Mouse (Mus musculus) hindbrain, embryonic 12.5 days (tissue): ENCODE data around the gene Zfp853. TPM values are rescaled to one million over a fixed set of nuclear protein-coding genes. Genes with fewer than 3 reads are reported as not detected.

Experiments used
- ATAC-seq: fragments of 200-750 bp; cut with Nextera tagmentation; 2 replicates; pipeline ENCODE4 v1.8.0; 2017; ENCODE audit warnings: moderate TSS enrichment; ENCODE audit not compliant: low FRiP score
- H3K27ac ChIP-seq: fragments of 300-500 bp; sonication (generic); 2 replicates; pipeline ENCODE4 v1.5.1; 2016; ENCODE audit warnings: mild to moderate bottlenecking
- H3K27me3 ChIP-seq: fragments of 300-500 bp; sonication (generic); 2 replicates; pipeline ENCODE4 v1.6.1; 2016; ENCODE audit warnings: mild to moderate bottlenecking
- H3K36me3 ChIP-seq: fragments of 300-500 bp; sonication (generic); 2 replicates; pipeline ENCODE4 v1.6.1; 2016; ENCODE audit warnings: mild to moderate bottlenecking
- H3K4me1 ChIP-seq: fragments of 300-500 bp; sonication (generic); 2 replicates; pipeline ENCODE4 v1.6.1; 2016
- H3K4me2 ChIP-seq: fragments of 300-500 bp; sonication (generic); replicated peaks from 2 replicates; pipeline ENCODE4 v1.6.1; 2016; ENCODE audit warnings: mild to moderate bottlenecking
- H3K4me3 ChIP-seq: fragments of 300-500 bp; sonication (generic); 2 replicates; pipeline ENCODE4 v1.5.1; 2016; ENCODE audit warnings: mild to moderate bottlenecking
- H3K9ac ChIP-seq: fragments of 300-500 bp; sonication (generic); 2 replicates; pipeline ENCODE4 v1.6.1; 2016; ENCODE audit warnings: mild to moderate bottlenecking, moderate library complexity
- H3K9me3 ChIP-seq: fragments of 300-500 bp; sonication (generic); replicated peaks from 2 replicates; pipeline ENCODE4 v1.6.1; 2016; ENCODE audit warnings: mild to moderate bottlenecking
- WGBS: fragments of 180-500 bp; shearing (Covaris S2); methylation state at CpG from one replicate; pipeline ENCODE4 v1.1.7; 2016; 5-methylcytosine and 5-hydroxymethylcytosine counted together
- polyA plus RNA-seq: library from polyadenylated mRNA; unstranded; fragments of >200 nt; fragmentation: Nextera tagmentation; extraction: Ambion mirVana; gene quantifications from 2 replicates; pipeline ENCODE4 v1.2.1, GENCODE M21; 2016

Zfp853 gene
- polyA plus RNA-seq, 1 experiment from 2014 or later: not detected

DNA sequence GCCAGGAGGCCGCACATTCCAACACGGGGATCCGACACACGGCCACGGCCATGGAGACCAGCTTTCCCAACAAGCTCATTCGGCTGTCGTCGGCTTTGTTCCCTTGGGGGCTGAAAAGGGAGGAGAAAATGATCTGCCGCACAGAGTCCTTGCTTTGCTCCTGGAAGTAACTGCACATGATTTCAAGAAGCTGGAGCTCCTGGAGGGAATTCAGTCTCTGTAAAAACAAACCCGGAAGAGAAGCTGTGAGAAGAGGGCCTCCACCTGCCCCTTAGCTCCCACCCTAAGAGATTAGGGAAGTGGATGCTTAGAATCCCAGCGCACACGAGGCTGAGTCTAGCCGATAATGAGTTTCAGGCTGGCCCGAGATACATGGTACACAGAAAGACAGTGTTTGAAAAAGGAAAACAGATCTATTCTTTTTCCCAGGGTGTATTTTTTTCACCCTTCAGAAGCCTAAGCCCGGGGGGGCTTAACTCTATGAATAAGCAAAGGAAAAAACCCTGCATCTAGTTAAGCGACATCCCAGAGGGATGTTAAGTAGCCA lies 20.8 kb upstream of the Zfp853 start:
- Histone ChIP-seq H3K27ac (peak overlapping the region; percentile 97), H3K4me1 (peaks cover 22% of the 10 kb centered on the region), H3K4me3 (peak overlapping the region; percentile 93), H3K9ac (peak overlapping the region; percentile 93), H3K27me3 (0 out of 2 replicates have a peak, but pooled peaks cover 2% of the 10 kb centered on the region), H3K36me3 (peaks cover 73% of the 10 kb centered on the region), H3K9me3 (no peaks in the 10 kb centered on the region), H3K4me2 (peak overlapping the region; percentile 63)
- 3% methylated on average over 16 of the region's 16 CpGs for WGBS
- no peak for ATAC-seq

DNA sequence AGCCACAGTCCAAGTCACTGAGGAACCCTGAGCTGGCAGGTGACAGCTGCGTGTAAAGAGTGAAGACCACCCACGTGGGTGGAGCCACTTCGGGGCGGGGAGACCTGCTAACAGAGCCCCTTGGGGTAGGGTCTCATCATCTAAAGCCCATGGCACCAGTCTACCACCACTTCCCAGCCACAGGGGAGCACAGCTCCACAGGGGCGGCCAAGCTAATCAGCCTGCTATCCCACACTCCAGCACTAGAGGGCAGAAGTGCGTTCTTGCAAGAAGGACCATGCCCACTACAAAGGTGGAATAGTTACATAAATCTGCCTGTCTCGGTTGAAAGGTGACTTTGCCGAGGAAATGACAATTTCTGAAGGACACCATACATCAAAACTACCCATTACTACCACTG lies 18.5 kb upstream of the Zfp853 start:
- WGBS: 67% methylated on average over 8 of the region's 8 CpGs
- Histone ChIP-seq H3K4me1 (peaks cover 25% of the 10 kb centered on the region), H3K9ac (no peak overlapping the region), H3K27ac (no peak overlapping the region), H3K4me2 (no peak overlapping the region), H3K27me3 (0 out of 2 replicates have a peak, but pooled peaks cover 2% of the 10 kb centered on the region), H3K9me3 (no peaks in the 10 kb centered on the region), H3K36me3 (peaks cover 71% of the 10 kb centered on the region), H3K4me3 (no peak overlapping the region)
- ATAC-seq: no peak

DNA sequence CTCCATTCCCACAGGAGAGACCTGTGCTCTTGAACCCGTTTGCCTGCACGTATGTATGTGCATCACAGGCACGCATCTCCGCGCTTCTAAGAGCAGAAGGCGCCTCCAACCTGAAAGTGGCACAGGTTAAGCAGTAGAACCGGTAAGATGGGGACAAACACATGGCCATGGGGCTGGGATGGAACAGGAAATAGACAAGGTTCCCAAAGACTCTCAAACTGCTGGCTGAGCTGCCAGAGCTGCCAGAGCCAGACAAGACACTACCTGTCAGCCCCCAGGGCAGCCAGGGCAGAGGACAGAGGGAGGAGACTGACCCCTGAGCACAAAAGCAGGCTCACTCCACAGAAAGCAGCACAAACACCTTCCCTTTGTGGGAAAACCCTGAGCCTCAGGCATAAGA lies 16.5 kb upstream of the Zfp853 start:
- Histone ChIP-seq H3K4me3 (no peak overlapping the region), H3K4me1 (peaks cover 29% of the 10 kb centered on the region), H3K27me3 (no peaks in the 10 kb centered on the region), H3K9me3 (no peaks in the 10 kb centered on the region), H3K4me2 (no peak overlapping the region), H3K27ac (no peak overlapping the region), H3K36me3 (peaks cover 81% of the 10 kb centered on the region), H3K9ac (no peak overlapping the region)
- no peak for ATAC-seq
- 96% methylated on average over 7 of the region's 7 CpGs for WGBS

DNA sequence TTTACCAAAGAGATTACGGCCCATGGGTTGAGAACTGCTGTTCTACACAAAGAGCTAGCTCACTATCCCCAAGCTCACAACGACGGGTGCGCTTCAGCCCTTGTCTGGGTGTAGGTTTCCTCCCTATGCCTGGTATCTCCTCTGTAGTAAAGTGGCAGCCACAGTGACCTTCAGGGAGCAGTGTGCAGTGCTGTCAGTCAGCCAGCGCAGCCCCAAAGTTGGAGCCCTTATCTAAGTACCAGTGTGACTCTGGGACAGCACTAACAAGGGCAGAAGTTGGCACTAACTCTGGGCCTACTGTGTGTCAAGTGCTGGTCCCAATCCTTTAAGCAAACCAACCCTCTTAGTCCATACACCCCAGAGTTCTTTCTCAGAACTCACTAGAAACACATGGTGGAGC lies 15.4 kb upstream of the Zfp853 start:
- H3K36me3 ChIP-seq: peaks cover 90% of the 10 kb centered on the region
- no peak overlapping the region for H3K9ac ChIP-seq
- H3K4me3 ChIP-seq: no peak overlapping the region
- no peak overlapping the region for H3K27ac ChIP-seq
- H3K27me3 ChIP-seq: no peaks in the 10 kb centered on the region
- WGBS: 95% methylated on average over 5 of the region's 5 CpGs
- H3K9me3 ChIP-seq: no peaks in the 10 kb centered on the region
- no peak overlapping the region for H3K4me2 ChIP-seq
- peaks cover 26% of the 10 kb centered on the region for H3K4me1 ChIP-seq
- no peak for ATAC-seq

DNA sequence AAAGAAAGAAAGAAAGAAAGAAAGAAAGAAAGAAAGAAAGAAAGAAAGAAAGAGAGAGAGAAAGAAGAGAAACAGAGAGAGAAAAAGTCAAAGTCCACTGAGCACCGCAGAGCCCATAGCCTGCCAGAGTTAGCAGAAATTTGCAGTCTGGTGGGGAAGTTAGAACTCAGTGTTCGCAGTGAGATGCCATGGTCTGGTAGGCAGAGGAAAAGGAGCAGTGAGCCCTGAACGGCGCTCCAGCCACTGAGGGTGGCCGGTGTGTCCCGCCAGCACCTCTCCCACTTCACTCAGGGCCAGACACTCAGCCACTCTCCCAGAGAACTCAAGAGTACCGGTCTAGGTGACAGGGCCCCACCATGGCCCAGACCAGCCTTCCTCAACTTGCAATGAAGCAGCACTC lies 10.8 kb upstream of the Zfp853 start:
- no peak overlapping the region for H3K4me2 ChIP-seq
- no peak overlapping the region for H3K4me3 ChIP-seq
- ATAC-seq: no peak
- H3K9me3 ChIP-seq: no peaks in the 10 kb centered on the region
- no peak overlapping the region for H3K9ac ChIP-seq
- WGBS: 94% methylated on average over 7 of the region's 7 CpGs
- H3K4me1 ChIP-seq: peaks cover 10% of the 10 kb centered on the region
- no peak overlapping the region for H3K27ac ChIP-seq
- H3K27me3 ChIP-seq: no peaks in the 10 kb centered on the region
- H3K36me3 ChIP-seq: peaks cover 96% of the 10 kb centered on the region

DNA sequence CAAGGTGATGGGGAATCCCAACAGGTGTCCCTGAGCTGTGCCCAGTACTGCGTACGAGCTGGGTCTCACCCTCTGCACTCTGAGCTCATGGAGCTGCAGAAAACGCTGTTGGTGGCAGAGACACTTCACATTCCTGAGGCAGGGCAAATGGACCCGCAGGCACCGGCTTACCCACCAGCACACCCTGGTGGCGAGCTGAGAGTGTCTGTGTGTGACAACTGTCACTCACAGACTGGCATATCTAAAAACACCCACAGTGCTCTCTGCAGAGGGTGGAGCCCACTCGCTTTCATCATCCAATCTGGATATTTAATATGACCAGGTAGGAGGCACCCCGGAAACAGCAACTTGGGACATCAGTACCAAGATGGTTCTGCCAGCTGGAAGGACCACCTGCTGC lies 7.9 kb upstream of the Zfp853 start:
- Histone ChIP-seq H3K9ac (no peak overlapping the region), H3K27ac (no peak overlapping the region), H3K4me3 (no peak overlapping the region), H3K9me3 (no peaks in the 10 kb centered on the region), H3K27me3 (no peaks in the 10 kb centered on the region), H3K4me1 (peaks cover 2% of the 10 kb centered on the region; the same call in 1 of the 2 replicates), H3K36me3 (peaks cover 74% of the 10 kb centered on the region), H3K4me2 (no peak overlapping the region)
- 86% methylated on average over 8 of the region's 8 CpGs for WGBS
- no peak for ATAC-seq

- Histone ChIP-seq H3K27ac (no peak overlapping the region), H3K4me3 (no peak overlapping the region), H3K27me3 (peaks cover 6% of the 10 kb centered on the region), H3K9me3 (no peaks in the 10 kb centered on the region), H3K4me2 (no peak overlapping the region), H3K36me3 (peaks cover 61% of the 10 kb centered on the region), H3K9ac (no peak overlapping the region), H3K4me1 (no peaks in the 10 kb centered on the region)
- no peak for ATAC-seq
- WGBS: 88% methylated on average over 4 of the region's 4 CpGs
Observed at GRCm38 (mm10) chr5:143299686-143300085, 6.3 kb upstream of the Zfp853 start.

- Histone ChIP-seq H3K9ac (no peak overlapping the region), H3K4me1 (peaks cover 3% of the 10 kb centered on the region), H3K4me3 (no peak overlapping the region), H3K9me3 (no peaks in the 10 kb centered on the region), H3K36me3 (peaks cover 51% of the 10 kb centered on the region), H3K27me3 (peaks cover 19% of the 10 kb centered on the region), H3K27ac (no peak overlapping the region), H3K4me2 (no peak overlapping the region)
- 93% methylated on average over 7 of the region's 7 CpGs for WGBS
- ATAC-seq: no peak
Observed at GRCm38 (mm10) chr5:143298391-143298790, 5.0 kb upstream of the Zfp853 start.

GRCm38 (mm10) chr5:143297986-143298385 lies 4.6 kb upstream of the Zfp853 start:
- H3K4me1 ChIP-seq: peaks cover 7% of the 10 kb centered on the region
- H3K4me3 ChIP-seq: no peak overlapping the region
- peaks cover 23% of the 10 kb centered on the region for H3K27me3 ChIP-seq
- H3K27ac ChIP-seq: no peak overlapping the region
- no peaks in the 10 kb centered on the region for H3K9me3 ChIP-seq
- H3K4me2 ChIP-seq: no peak overlapping the region
- H3K9ac ChIP-seq: no peak overlapping the region
- WGBS: 94% methylated on average over 9 of the region's 9 CpGs
- peaks cover 47% of the 10 kb centered on the region for H3K36me3 ChIP-seq
- ATAC-seq: no peak

DNA sequence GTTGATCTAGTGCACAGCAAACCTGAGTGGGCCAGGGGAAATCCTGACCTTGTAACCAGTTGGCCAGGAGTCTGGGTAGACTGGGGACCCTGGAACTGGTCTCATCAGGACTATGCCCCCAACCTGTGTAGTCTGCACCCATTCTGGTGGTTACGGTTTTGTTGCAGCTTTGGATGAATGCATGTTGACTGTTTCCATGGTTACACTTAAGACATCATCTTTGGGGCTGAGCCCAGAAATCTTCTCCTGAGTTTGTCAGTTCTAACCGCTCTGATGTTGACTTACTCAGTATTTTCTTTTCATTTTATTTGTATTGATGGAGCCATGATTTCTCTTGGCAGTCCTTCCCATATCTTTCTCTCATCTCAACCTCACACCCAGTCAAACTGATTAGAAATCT lies 1.9 kb upstream of the Zfp853 start:
- Histone ChIP-seq H3K4me1 (peaks cover 7% of the 10 kb centered on the region), H3K36me3 (peaks cover 20% of the 10 kb centered on the region), H3K27ac (no peak overlapping the region), H3K9me3 (no peaks in the 10 kb centered on the region), H3K4me3 (no peak overlapping the region), H3K4me2 (no peak overlapping the region), H3K27me3 (peaks cover 50% of the 10 kb centered on the region), H3K9ac (no peak overlapping the region)
- ATAC-seq: no peak
- WGBS: 86% methylated on average over 2 of the region's 2 CpGs

- ATAC-seq: no peak
- Histone ChIP-seq H3K36me3 (peaks cover 15% of the 10 kb centered on the region), H3K4me3 (no peak overlapping the region), H3K9me3 (no peaks in the 10 kb centered on the region), H3K27me3 (peaks cover 54% of the 10 kb centered on the region), H3K4me1 (peaks cover 7% of the 10 kb centered on the region), H3K9ac (no peak overlapping the region), H3K4me2 (no peak overlapping the region), H3K27ac (no peak overlapping the region)
- WGBS: 94% methylated on average over 3 of the region's 3 CpGs
Observed at GRCm38 (mm10) chr5:143294862-143295261, 1.4 kb upstream of the Zfp853 start.

DNA sequence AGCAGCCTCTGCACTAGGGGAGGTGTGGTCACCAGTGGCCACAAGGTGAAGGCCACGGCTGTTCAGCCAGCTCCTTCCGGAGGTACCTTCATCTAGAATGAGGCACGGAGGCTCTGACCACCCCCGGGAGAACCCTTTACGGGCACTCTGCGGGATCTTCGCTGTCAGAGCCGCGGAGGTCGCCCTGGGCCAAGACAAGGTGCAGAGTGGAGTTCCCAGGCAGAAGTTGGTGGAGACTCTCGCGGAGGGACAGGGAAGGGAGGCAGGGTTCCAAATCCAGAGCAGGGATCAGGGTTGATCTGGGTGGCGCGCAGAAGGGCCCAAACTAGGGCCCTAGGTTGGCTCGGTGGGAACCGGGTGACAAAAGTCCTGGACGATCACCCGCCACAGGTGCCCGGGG lies 544 bp downstream of the Zfp853 start:
- peak overlapping the region; percentile 72 for H3K4me2 ChIP-seq
- H3K9ac ChIP-seq: peak overlapping the region; percentile 66; the same call in 1 of the 2 replicates
- no peak overlapping the region for H3K27ac ChIP-seq
- no peaks in the 10 kb centered on the region for H3K9me3 ChIP-seq
- 2% methylated on average over 15 of the region's 19 CpGs for WGBS
- peaks cover 74% of the 10 kb centered on the region for H3K27me3 ChIP-seq
- H3K4me3 ChIP-seq: peak overlapping the region; percentile 44
- 0 out of 2 replicates have a peak, but pooled peaks cover 3% of the 10 kb centered on the region for H3K36me3 ChIP-seq
- H3K4me1 ChIP-seq: peaks cover 16% of the 10 kb centered on the region
- ATAC-seq: no peak

- Histone ChIP-seq H3K27ac (no peak overlapping the region), H3K4me2 (no peak overlapping the region), H3K4me1 (peaks cover 20% of the 10 kb centered on the region), H3K27me3 (peaks cover 99% of the 10 kb centered on the region), H3K4me3 (no peak overlapping the region), H3K9me3 (no peaks in the 10 kb centered on the region), H3K36me3 (no peaks in the 10 kb centered on the region), H3K9ac (no peak overlapping the region)
- ATAC-seq: no peak
- WGBS: 74% methylated on average over 9 of the region's 9 CpGs
Observed at GRCm38 (mm10) chr5:143289299-143289698, 4.1 kb downstream of the Zfp853 start.
